Mouse (Mus musculus) mesoderm, embryonic 11.5 days (tissue): ENCODE data around the gene Tlnrd1.
A peak's percentile ranks its signal among the peaks of the same experiment; 100 is the strongest.

Experiments
- DNase-seq: peaks from one replicate; pipeline ENCODE4 v3.0.0-alpha.2; 2012; ENCODE audit warnings: low read depth, low spot score

Tlnrd1 gene

GRCm38 (mm10) chr7:83884921-83885532 is 922 bp upstream of the Tlnrd1 start:
- no peak for DNase-seq

- DNase-seq: peak; percentile 70
These were observed 657 bp downstream of the Tlnrd1 start for GRCm38 (mm10) chr7:83883276-83884020.

DNA sequence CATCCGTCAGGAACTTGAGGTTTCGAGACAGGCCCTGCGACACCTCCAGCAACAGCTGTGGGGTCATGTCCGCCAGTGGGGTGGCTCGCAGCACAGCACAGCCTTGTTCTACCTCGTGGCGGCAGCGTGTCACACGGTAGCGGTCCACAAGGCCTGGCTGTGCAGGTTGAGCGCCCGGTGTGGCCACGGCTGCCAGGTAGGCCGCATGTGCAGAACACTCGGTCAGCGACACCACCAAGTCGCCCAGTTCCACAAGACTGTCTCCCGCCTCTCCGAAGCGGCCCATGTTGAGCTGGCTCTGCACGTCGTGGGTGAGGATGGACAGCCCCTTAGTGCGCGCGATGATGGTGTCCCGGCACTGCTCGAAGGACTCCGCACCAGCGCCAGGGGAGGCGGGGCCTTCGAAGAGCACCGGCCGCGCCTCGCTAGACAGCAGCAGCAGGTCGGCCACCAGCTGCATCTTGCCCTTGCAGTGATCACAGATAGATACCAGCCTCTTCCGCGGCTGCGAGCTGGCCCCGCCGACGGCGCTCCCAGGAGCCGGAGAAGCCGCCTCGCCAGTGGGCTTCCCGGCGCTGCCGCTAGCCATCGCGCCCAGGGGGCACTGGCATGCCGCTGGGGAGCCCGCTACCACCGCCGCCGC is 1.4 kb downstream of the Tlnrd1 start:
- DNase-seq: peak; percentile 43

DNA sequence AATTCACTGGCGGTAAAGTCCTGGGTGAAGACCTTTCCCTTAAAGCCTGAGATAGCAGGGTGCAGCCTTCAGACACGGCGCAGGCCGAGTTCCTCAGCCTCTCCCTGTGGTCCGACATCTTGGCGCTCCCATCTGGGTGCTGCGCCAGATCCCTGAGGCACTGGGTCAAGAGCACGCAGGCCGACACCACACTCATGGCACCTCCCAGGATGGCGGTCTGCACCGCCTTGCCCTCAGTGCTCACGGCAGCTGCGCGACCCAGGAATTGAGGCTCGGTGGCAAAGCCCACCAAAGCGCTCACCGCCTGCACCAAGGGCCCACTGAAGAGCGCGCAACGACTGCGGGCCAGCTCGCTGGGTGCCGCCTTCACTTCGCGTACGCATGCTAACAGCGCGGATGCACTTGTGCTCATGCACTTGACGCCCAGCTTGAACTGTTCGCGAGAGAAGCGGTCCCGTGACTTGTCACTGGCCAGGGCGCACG is 1.9 kb downstream of the Tlnrd1 start:
- DNase-seq: no peak

DNA sequence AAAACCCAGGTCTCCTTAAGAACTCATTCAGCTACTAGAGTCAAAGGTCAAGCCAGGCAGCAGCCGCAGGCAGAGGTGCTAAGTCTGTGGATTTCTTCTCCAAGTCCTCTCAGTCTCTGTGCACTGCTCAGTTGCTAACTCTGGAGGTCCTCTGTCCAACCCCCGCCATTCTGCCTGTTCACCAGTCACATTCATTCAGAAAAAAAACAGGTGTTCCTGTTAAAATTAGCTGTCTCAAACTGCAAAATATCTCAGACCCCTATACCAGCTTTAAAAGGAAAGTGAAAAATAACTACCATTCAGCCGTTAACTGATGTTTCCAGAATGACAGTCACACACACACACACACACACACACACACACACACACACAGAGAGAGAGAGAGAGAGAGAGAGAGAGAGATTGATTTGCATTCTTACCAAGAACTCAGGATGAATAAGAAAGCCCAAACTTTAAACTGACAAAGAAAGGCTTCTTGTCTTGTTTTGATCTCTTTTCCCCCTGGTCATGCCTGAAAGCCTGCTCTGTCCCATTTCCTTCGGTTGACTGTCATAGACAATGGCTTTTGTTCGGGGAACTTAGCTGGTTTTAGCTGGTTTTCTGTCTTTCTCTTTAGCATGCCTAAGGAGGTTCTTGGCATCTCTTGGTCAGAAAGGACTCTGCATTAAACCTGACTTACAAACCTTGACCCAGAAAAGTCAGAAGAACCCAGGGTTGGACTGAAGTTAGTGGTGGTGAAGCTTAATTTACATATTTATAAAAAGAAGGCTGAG is 5.2 kb downstream of the Tlnrd1 start:
- peak; percentile 56 for DNase-seq

GRCm38 (mm10) chr7:83877088-83877487 is 7.0 kb downstream of the Tlnrd1 start:
- no peak for DNase-seq

DNA sequence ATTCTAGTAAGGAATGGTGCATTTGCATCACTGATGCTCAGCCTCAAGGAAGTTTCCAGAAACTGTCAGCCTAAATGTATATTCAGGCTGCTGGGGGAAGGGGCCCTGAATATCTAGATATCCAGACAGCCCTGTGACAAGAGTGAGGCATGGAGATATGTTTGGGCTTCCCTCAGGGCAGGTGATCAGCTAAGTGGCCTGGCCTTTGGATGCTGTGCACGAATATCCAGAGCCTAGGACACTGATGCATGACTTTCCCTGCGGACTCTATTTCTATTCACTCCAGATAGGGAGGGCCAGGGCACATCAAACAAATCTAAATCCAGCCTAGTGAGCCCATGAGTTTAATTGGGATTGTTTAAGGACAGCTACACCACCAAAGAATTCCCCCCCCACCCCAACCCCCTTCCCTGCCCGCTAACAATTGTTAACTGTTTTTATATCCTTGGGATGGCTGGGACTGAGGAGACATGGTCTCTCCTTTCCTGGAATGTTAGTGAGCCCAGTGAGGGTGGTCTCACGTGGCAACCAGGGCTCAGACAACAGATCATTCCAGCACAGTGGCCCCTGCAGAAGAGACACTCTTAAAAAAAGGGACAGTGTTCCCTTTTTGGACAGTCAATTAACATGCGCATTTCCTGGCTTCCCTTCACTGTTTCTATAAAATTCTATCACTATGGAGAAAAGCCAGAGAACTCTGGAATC is 14.1 kb downstream of the Tlnrd1 start:
- no peak for DNase-seq

GRCm38 (mm10) chr7:83868200-83868599 is 15.9 kb downstream of the Tlnrd1 start:
- no peak for DNase-seq

DNA sequence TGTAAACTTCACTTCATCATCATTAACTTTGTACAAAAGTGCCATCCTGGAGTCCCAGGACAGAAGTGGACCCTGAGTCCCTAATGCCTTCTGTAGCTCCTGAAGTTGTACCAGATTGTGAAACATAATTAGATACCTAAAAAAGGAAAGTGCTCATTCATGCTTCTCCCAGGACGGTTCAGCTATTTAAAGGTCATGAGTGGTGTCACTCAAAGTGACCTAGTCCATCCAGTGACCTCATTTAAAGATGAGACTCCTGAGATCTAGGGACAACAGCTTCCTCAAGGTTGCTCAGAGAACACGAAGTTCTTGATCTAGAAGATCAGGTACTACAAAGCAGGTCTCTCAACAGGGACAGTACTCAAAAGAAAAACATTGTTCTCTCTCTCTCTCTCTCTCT is 20.6 kb downstream of the Tlnrd1 start:
- DNase-seq: no peak

- no peak for DNase-seq
These were observed 24.6 kb downstream of the Tlnrd1 start for GRCm38 (mm10) chr7:83859378-83860083.

DNA sequence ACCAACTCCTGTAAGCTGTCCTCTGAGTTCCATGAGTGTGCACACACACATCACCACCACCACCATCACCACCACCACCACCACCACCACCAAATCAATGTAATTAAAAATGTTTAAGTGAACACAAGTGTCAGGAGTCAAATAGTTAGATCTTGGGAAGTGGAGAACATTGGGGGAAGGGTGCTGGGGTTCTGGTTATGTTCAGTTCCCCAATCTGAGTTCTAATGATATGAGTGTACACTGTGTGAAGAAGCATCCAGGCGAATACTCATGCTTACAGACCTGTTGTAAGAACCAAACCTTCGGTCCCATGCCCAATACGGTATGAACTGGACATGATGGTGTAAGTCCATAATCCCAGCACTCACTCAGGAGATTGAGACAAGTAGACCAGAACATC is 26.2 kb downstream of the Tlnrd1 start:
- no peak for DNase-seq

GRCm38 (mm10) chr7:83857208-83857488 is 27.0 kb downstream of the Tlnrd1 start:
- no peak for DNase-seq

DNA sequence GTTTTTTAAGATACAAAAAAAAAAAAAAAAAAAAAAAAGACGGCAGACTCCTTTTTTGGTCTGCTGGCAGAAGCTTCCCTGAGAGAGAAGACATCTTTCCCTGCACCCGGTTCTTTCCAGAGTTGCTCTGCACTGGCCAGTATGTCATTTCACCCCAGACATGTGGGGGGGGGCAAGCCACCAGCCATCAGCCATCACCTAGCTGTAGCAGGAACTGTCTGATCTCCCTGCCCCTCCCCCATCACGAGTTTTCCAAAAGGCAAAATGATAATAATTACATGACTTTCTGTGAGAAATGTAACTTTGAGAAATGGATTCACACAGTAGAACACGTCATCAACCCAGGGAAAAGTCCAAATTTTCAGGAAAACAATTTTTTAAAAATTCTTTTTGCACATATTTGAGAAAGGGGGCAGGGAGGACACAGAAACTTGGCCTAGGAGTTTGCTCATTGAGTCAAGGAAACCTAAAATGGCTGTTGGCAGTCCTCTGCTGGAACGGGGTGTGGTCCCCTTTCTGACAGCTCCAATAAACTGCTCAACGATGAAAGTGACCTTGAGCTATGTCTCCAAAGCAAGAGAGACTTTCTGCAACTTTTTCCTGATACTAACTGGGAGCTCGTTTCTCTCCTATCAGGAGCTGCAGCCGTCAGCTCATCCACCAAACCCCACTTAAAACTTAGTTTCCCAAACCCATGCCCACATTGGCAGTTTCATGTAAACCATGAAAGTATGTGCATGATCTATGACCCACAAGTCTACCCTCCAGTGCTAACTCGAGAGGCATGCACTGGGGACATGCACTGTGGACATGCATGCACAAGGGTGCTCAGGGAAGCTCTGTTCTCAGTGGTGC is 27.5 kb downstream of the Tlnrd1 start:
- no peak for DNase-seq

DNA sequence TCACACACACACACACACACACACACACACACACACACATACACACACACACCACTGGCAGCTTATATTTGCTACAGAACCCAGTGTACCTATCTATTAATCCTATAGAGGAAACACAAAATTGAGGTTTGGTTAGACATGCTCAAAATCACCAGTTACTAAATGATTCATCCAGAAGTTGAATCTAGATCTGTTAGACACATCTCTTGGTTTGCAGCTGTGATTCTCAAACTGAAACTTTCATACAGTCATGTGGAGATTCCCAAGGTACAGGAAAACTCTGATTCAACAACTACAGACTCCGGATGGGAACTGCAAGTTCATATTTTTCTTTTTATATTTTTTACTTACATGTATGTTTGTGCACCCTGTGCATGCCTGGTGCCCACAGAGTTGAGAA is 28.9 kb downstream of the Tlnrd1 start:
- no peak for DNase-seq

- DNase-seq: no peak
These were observed 31.4 kb downstream of the Tlnrd1 start for GRCm38 (mm10) chr7:83852381-83853380.

- no peak for DNase-seq
These were observed 32.3 kb downstream of the Tlnrd1 start for GRCm38 (mm10) chr7:83851569-83852380.

- no peak for DNase-seq
These were observed 36.7 kb downstream of the Tlnrd1 start for GRCm38 (mm10) chr7:83847187-83848075.
